Mouse (Mus musculus): ENCODE measurements around the gene 4933425L06Rik. TPM values are rescaled to one million over a fixed set of nuclear protein-coding genes. Genes with fewer than 3 reads are reported as not detected.

Gene 4933425L06Rik
- total RNA-seq (2012; rRNA removed) (not detected in 2 replicates), polyA plus RNA-seq (2012; ENCODE audit: insufficient read depth in 1 of 2, insufficient read length in 2 of 2, low read depth in 1 of 2, low replicate concordance in 2 of 2, missing spikeins in 1 of 2) (not detected)

GRCm38 (mm10) chr13:105081862-105082261, at the start of gene 4933425L06Rik:
4933425L06Rik (plus strand) TSS chr13:105082122.
- no peaks in the 10 kb centered on the region; a peak in 1 of 4 replicates for H3K27me3 ChIP-seq (ENCODE audit: control insufficient read depth in 1 of 2, insufficient read depth in 2 of 2, low read length in 2 of 2)
- no peaks in the 10 kb centered on the region for H3K79me2 ChIP-seq (ENCODE audit: control insufficient read depth, insufficient read depth, low read length, poor library complexity)
- no peaks in the 10 kb centered on the region for H3K36me3 ChIP-seq (ENCODE audit: control insufficient read depth in 1 of 2, insufficient read depth in 2 of 2, low read length in 2 of 2)
- H3K27ac ChIP-seq (ENCODE audit: control insufficient read depth, low read depth, low read length), result no peak within 1 kb of the TSS
- no peaks in the 10 kb centered on the region for H3K9me3 ChIP-seq (replicated peaks; ENCODE audit: insufficient read depth, low read length)
- TF ChIP-seq ETS1 (IDR thresholded peaks at IDR 0.05; ENCODE audit: low read depth, low read length) (no peak), ZMIZ1 (IDR thresholded peaks at IDR 0.05; ENCODE audit: low read depth, low read length) (no peak), HCFC1 (IDR thresholded peaks at IDR 0.05; ENCODE audit: low read depth, low read length) (no peak), NELFE (IDR thresholded peaks at IDR 0.05; ENCODE audit: low read depth, low read length) (no peak)
- no peaks in the 10 kb centered on the region for H3K4me1 ChIP-seq (ENCODE audit: control insufficient read depth in 1 of 2, insufficient read depth in 2 of 2, low read length in 2 of 2)
- no peak for DNase-seq (ENCODE audit: low read depth, low spot score)
- no peak within 1 kb of the TSS for H3K4me3 ChIP-seq (ENCODE audit: control insufficient read depth in 1 of 2, insufficient read depth in 1 of 2, low read depth in 2 of 2, low read length in 2 of 2)
- no peak within 1 kb of the TSS for H3K9ac ChIP-seq (ENCODE audit: control insufficient read depth, low read depth, low read length, poor library complexity, severe bottlenecking)

- DNase-seq (ENCODE audit: low read depth, low spot score), result no peak
- Histone ChIP-seq H3K27ac (ENCODE audit: control insufficient read depth, low read depth, low read length) (no peak overlapping the region), H3K79me2 (ENCODE audit: control insufficient read depth, insufficient read depth, low read length, poor library complexity) (no peaks in the 10 kb centered on the region), H3K36me3 (ENCODE audit: control insufficient read depth in 1 of 2, insufficient read depth in 2 of 2, low read length in 2 of 2) (no peaks in the 10 kb centered on the region), H3K4me3 (ENCODE audit: control insufficient read depth in 1 of 2, insufficient read depth in 1 of 2, low read depth in 2 of 2, low read length in 2 of 2) (no peak overlapping the region), H3K4me1 (ENCODE audit: control insufficient read depth in 1 of 2, insufficient read depth in 2 of 2, low read length in 2 of 2) (no peaks in the 10 kb centered on the region; a peak in 1 of 4 replicates), H3K9ac (ENCODE audit: control insufficient read depth, low read depth, low read length, poor library complexity, severe bottlenecking) (no peak overlapping the region), H3K27me3 (ENCODE audit: control insufficient read depth in 1 of 2, insufficient read depth in 2 of 2, low read length in 2 of 2) (no peaks in the 10 kb centered on the region), H3K9me3 (replicated peaks; ENCODE audit: insufficient read depth, low read length) (no peaks in the 10 kb centered on the region)
- TF ChIP-seq GABPA (IDR thresholded peaks at IDR 0.05; ENCODE audit: low read depth, low read length), result no peak
- no peak for TF ChIP-seq POLR2AphosphoS2 (IDR thresholded peaks at IDR 0.05; ENCODE audit: low read length)
- no peak for TF ChIP-seq POLR2A (IDR thresholded peaks at IDR 0.05; ENCODE audit: control insufficient read depth in 1 of 2, insufficient read depth in 1 of 2, low read depth in 1 of 2, low read length in 2 of 2, poor library complexity in 1 of 2)
- no peak for TF ChIP-seq UBTF (IDR thresholded peaks at IDR 0.05; ENCODE audit: borderline replicate concordance, insufficient read depth, low read depth, low read length)
- TF ChIP-seq MXI1 (IDR thresholded peaks at IDR 0.05; ENCODE audit: low read depth, low read length), result no peak
- no peak for TF ChIP-seq ZNF384 (IDR thresholded peaks at IDR 0.05; ENCODE audit: low read depth, low read length)
- no peak for TF ChIP-seq TAL1 (IDR thresholded peaks at IDR 0.05; ENCODE audit: low read length)
- no peak for TF ChIP-seq SMC3 (IDR thresholded peaks at IDR 0.05; ENCODE audit: low read depth, low read length)
- TF ChIP-seq MEF2A (IDR thresholded peaks at IDR 0.05; ENCODE audit: extremely low read depth, insufficient replicate concordance, low read depth, low read length, poor library complexity, severe bottlenecking), result no peak
- no peak for TF ChIP-seq ZC3H11A (IDR thresholded peaks at IDR 0.05; ENCODE audit: low read depth, low read length)
- no peak for TF ChIP-seq ZKSCAN1 (IDR thresholded peaks at IDR 0.05; ENCODE audit: low read depth, low read length)
- TF ChIP-seq CTCF (IDR thresholded peaks at IDR 0.05 in 2 of 3, conservative IDR thresholded peaks at IDR 0.05 in 1 of 3; ENCODE audit: control insufficient read depth in 1 of 3, insufficient read depth in 1 of 3, low read depth in 2 of 3, low read length in 3 of 3, poor library complexity in 1 of 3, severe bottlenecking in 1 of 3), result no peak
- no peak for TF ChIP-seq EP300 (IDR thresholded peaks at IDR 0.05; ENCODE audit: low read depth in 1 of 2, low read length in 2 of 2)
- no peak for TF ChIP-seq CHD1 (IDR thresholded peaks at IDR 0.05; ENCODE audit: low read depth, low read length)
These were observed 44.1 kb upstream of the 4933425L06Rik start for GRCm38 (mm10) chr13:105037816-105038215.
